Mouse (Mus musculus): Measurements from ENCODE around the gene Pcnx2. TPM values are rescaled to one million over a fixed set of nuclear protein-coding genes. Genes with fewer than 3 reads are reported as not detected.

The Pcnx2 gene
- total RNA-seq (2014; fragmentation: Nextera tagmentation): not detected in 2 replicates
- total RNA-seq (2017): not detected in 2 replicates

- peak; percentile 44 for ATAC-seq (replicated peaks; ENCODE audit: poor library complexity, severe bottlenecking)
These were observed at the start of gene Pcnx2 for GRCm38 (mm10) chr8:125897868-125898788. TSS of gene Pcnx2 (minus strand) at chr8:125898317.

GRCm38 (mm10) chr8:125944511-125944910 is 46.4 kb upstream of the Pcnx2 start:
- no peak for ATAC-seq (replicated peaks; ENCODE audit: poor library complexity, severe bottlenecking)

GRCm38 (mm10) chr8:125935649-125936048 is 37.5 kb upstream of the Pcnx2 start:
- peak; percentile 50; the same call in 1 of the 2 replicates for ATAC-seq (replicated peaks; ENCODE audit: poor library complexity, severe bottlenecking)

GRCm38 (mm10) chr8:125931822-125932221 is 33.7 kb upstream of the Pcnx2 start:
- no peak for ATAC-seq (replicated peaks; ENCODE audit: poor library complexity, severe bottlenecking)

- no peak for ATAC-seq (replicated peaks; ENCODE audit: poor library complexity, severe bottlenecking)
These were observed 32.3 kb upstream of the Pcnx2 start for GRCm38 (mm10) chr8:125930276-125931046.

GRCm38 (mm10) chr8:125926636-125927035 is 28.5 kb upstream of the Pcnx2 start:
- ATAC-seq (replicated peaks; ENCODE audit: poor library complexity, severe bottlenecking): no peak

GRCm38 (mm10) chr8:125922333-125922732 is 24.2 kb upstream of the Pcnx2 start:
- no peak for ATAC-seq (replicated peaks; ENCODE audit: poor library complexity, severe bottlenecking)

GRCm38 (mm10) chr8:125920761-125921160 is 22.6 kb upstream of the Pcnx2 start:
- no peak for ATAC-seq (replicated peaks; ENCODE audit: poor library complexity, severe bottlenecking)

GRCm38 (mm10) chr8:125920281-125920680 is 22.2 kb upstream of the Pcnx2 start:
- no peak for ATAC-seq (replicated peaks; ENCODE audit: poor library complexity, severe bottlenecking)

GRCm38 (mm10) chr8:125919560-125919959 is 21.4 kb upstream of the Pcnx2 start:
- no peak for ATAC-seq (replicated peaks; ENCODE audit: poor library complexity, severe bottlenecking)

GRCm38 (mm10) chr8:125918719-125919118 is 20.6 kb upstream of the Pcnx2 start:
- no peak for ATAC-seq (replicated peaks; ENCODE audit: poor library complexity, severe bottlenecking)

- ATAC-seq (replicated peaks; ENCODE audit: poor library complexity, severe bottlenecking): no peak
These were observed 18.9 kb upstream of the Pcnx2 start for GRCm38 (mm10) chr8:125917013-125917412.

- ATAC-seq (replicated peaks; ENCODE audit: poor library complexity, severe bottlenecking): no peak
These were observed 16.3 kb upstream of the Pcnx2 start for GRCm38 (mm10) chr8:125914386-125914785.

- ATAC-seq (replicated peaks; ENCODE audit: poor library complexity, severe bottlenecking): no peak
These were observed 15.1 kb upstream of the Pcnx2 start for GRCm38 (mm10) chr8:125913206-125913605.

GRCm38 (mm10) chr8:125911229-125911580 is 13.1 kb upstream of the Pcnx2 start:
- no peak for ATAC-seq (replicated peaks; ENCODE audit: poor library complexity, severe bottlenecking)

- ATAC-seq (replicated peaks; ENCODE audit: poor library complexity, severe bottlenecking): peak; percentile 35
These were observed 12.5 kb upstream of the Pcnx2 start, which contains the start of gene Map3k21 for GRCm38 (mm10) chr8:125910365-125911228. TSS of gene Map3k21 (plus strand) at chr8:125910450.

- ATAC-seq (replicated peaks; ENCODE audit: poor library complexity, severe bottlenecking): no peak
These were observed 11.7 kb upstream of the Pcnx2 start for GRCm38 (mm10) chr8:125909661-125910364.

GRCm38 (mm10) chr8:125907311-125907710 is 9.2 kb upstream of the Pcnx2 start:
- ATAC-seq (replicated peaks; ENCODE audit: poor library complexity, severe bottlenecking): no peak

- ATAC-seq (replicated peaks; ENCODE audit: poor library complexity, severe bottlenecking): no peak
These were observed 7.2 kb upstream of the Pcnx2 start for GRCm38 (mm10) chr8:125905341-125905740.

- no peak for ATAC-seq (replicated peaks; ENCODE audit: poor library complexity, severe bottlenecking)
These were observed 4.4 kb upstream of the Pcnx2 start for GRCm38 (mm10) chr8:125902521-125902920.

Measured in granulocyte monocyte progenitor cell, adult 5-6 weeks (primary cell).